Mouse (Mus musculus): Measurements from ENCODE around the gene Igbp1b. TPM values are rescaled to one million over a fixed set of nuclear protein-coding genes. Genes with fewer than 3 reads are reported as not detected.

The Igbp1b gene
- polyA plus RNA-seq (2016; fragmentation: Nextera tagmentation; extraction: Ambion mirVana), result not detected in 2 replicates

DNA sequence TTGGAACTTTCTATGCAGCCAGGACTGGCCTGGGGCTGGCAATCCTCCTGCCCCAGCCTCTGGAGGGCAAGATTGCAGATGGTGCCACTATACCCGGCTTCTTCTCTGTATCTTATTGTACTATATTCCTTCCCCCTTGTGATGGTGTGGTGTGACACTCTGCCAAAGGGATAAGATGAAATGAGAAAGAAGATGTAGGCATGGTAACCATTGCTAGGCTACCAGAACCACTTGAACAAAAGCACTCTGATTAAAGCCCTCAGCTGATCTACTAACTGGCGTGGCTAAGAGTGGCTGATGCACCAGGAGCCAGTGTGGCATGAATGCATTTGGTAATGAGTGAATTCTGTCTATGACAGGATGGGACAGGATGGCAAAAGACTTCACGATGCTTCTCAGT is at the start of gene Igbp1b:
Gene Igbp1b, minus strand, starts transcription at position 29 of the 400 bp plus-strand sequence.
- Histone ChIP-seq H3K36me3 (no peaks in the 10 kb centered on the region), H3K4me2 (no peak within 1 kb of the TSS), H3K27ac (no peak within 1 kb of the TSS), H3K9me3 (replicated peaks) (no peaks in the 10 kb centered on the region), H3K27me3 (replicated peaks) (no peaks in the 10 kb centered on the region), H3K4me1 (no peaks in the 10 kb centered on the region), H3K9ac (no peak within 1 kb of the TSS), H3K4me3 (no peak within 1 kb of the TSS)
- ATAC-seq, result no peak
- 70% methylated on average over 3 of the region's 3 CpGs for WGBS (ENCODE audit: insufficient replicate concordance)

DNA sequence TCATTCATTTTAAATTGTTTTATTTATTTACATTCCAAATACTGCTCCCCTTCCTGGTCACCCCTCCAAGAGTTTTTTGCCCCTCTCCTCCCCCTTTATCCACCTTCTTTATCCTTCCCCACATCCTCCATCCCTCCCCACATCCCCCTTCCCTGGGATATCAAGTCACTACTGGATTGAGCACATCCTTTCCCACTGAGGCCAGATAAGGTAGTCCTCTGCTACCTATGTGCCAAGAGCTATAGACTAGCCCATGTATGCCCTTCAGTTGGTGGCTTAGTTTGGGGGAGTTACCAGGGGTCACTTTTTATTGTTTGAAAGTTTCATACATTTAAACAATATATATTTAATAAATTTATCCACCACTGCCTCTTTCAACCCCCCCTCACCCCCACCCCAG is 24.6 kb upstream of the Igbp1b start:
- no peak overlapping the region for H3K4me2 ChIP-seq
- ATAC-seq, result no peak
- no peaks in the 10 kb centered on the region for H3K4me1 ChIP-seq
- no peaks in the 10 kb centered on the region for H3K27me3 ChIP-seq (replicated peaks)
- H3K36me3 ChIP-seq, result no peaks in the 10 kb centered on the region
- H3K9me3 ChIP-seq (replicated peaks), result no peaks in the 10 kb centered on the region
- no peak overlapping the region for H3K27ac ChIP-seq
- H3K9ac ChIP-seq, result no peak overlapping the region
- H3K4me3 ChIP-seq, result no peak overlapping the region

DNA sequence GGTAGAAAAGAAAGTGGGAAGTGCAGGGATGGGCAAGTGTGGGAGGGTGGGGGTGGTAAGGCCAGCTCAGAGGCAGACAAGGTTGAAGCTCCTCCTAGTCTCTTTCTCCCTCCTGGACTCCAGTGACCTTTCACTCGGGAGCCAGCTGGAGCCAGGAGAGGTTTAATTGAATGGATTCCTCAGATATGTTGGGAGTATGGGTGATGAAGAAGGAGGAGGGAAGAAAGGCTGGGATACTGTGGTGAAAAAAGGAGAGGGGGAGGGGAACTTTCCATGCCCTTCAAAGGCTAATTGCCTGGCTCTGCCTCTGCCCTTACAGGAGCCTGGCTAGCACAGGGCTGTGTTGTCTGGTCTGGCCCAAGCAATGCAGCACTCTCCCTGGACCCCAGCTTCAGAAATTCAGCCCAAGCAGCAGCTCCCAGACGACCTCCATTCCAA is 14.4 kb upstream of the Igbp1b start:
- H3K4me3 ChIP-seq, result no peak overlapping the region
- H3K27me3 ChIP-seq (replicated peaks), result no peaks in the 10 kb centered on the region
- H3K9me3 ChIP-seq (replicated peaks), result no peaks in the 10 kb centered on the region
- H3K4me1 ChIP-seq, result no peaks in the 10 kb centered on the region
- H3K27ac ChIP-seq, result no peak overlapping the region
- no peaks in the 10 kb centered on the region for H3K36me3 ChIP-seq
- no peak overlapping the region for H3K4me2 ChIP-seq
- 4% methylated on average over 2 of the region's 2 CpGs for WGBS (ENCODE audit: insufficient replicate concordance)
- ATAC-seq, result no peak
- H3K9ac ChIP-seq, result no peak overlapping the region

DNA sequence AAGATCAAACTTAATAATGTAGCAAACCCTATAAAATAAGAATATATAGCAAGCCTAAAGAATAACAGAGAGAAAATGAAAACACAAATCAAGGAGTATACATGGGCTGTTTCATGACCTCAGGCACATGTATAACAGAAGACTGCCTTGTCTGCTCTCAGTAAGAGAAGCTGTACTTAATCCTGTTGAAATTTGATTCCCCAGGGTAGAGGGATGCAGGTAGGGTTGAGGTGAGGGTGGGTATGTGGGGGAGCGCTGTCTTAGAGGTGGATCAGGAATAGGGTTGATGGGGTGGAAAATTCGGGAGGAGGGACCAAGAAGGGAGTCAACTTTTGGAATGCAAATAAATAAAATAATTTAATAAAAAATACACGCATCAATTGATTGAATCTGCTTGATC is 7.1 kb upstream of the Igbp1b start:
- no peak for ATAC-seq
- no peak overlapping the region for H3K4me3 ChIP-seq
- WGBS (ENCODE audit: insufficient replicate concordance), result 55% methylated on average over 3 of the region's 3 CpGs

GRCm38 (mm10) chr6:138645604-138646003 is 12.7 kb downstream of the Igbp1b start:
- ATAC-seq, result no peak
- no peak overlapping the region for H3K4me3 ChIP-seq
- H3K27ac ChIP-seq, result no peak overlapping the region
- no peaks in the 10 kb centered on the region for H3K27me3 ChIP-seq (replicated peaks)
- no peaks in the 10 kb centered on the region for H3K4me1 ChIP-seq
- H3K36me3 ChIP-seq, result no peaks in the 10 kb centered on the region
- 75% methylated on average over 2 of the region's 2 CpGs for WGBS (ENCODE audit: insufficient replicate concordance)
- H3K9me3 ChIP-seq (replicated peaks), result no peaks in the 10 kb centered on the region
- no peak overlapping the region for H3K9ac ChIP-seq
- no peak overlapping the region for H3K4me2 ChIP-seq

More for the DNA sequence above, 7.1 kb upstream of the Igbp1b start:
- H3K27ac ChIP-seq, result no peak overlapping the region
- H3K4me2 ChIP-seq, result no peak overlapping the region
- H3K4me1 ChIP-seq, result no peaks in the 10 kb centered on the region
- no peaks in the 10 kb centered on the region for H3K36me3 ChIP-seq
- H3K27me3 ChIP-seq (replicated peaks), result no peaks in the 10 kb centered on the region
- no peaks in the 10 kb centered on the region for H3K9me3 ChIP-seq (replicated peaks)
- no peak overlapping the region for H3K9ac ChIP-seq

- no peaks in the 10 kb centered on the region for H3K4me1 ChIP-seq
- H3K9me3 ChIP-seq (replicated peaks), result 0 out of 2 replicates have a peak, but pooled peaks cover 2% of the 10 kb centered on the region
- no peak overlapping the region for H3K27ac ChIP-seq
- H3K36me3 ChIP-seq, result no peaks in the 10 kb centered on the region
- 50% methylated on average over 4 of the region's 4 CpGs for WGBS (ENCODE audit: insufficient replicate concordance)
- H3K4me2 ChIP-seq, result no peak overlapping the region
- H3K9ac ChIP-seq, result no peak overlapping the region
- no peaks in the 10 kb centered on the region for H3K27me3 ChIP-seq (replicated peaks)
- H3K4me3 ChIP-seq, result no peak overlapping the region
- no peak for ATAC-seq
Observed at GRCm38 (mm10) chr6:138639351-138639750, 19.0 kb downstream of the Igbp1b start.

- ATAC-seq, result no peak
- Histone ChIP-seq H3K9ac (no peak overlapping the region), H3K4me3 (no peak overlapping the region), H3K9me3 (replicated peaks) (no peaks in the 10 kb centered on the region), H3K36me3 (no peaks in the 10 kb centered on the region), H3K27ac (no peak overlapping the region), H3K27me3 (replicated peaks) (no peaks in the 10 kb centered on the region), H3K4me2 (no peak overlapping the region), H3K4me1 (no peaks in the 10 kb centered on the region)
Observed at GRCm38 (mm10) chr6:138620786-138621185, 37.6 kb downstream of the Igbp1b start.

- Histone ChIP-seq H3K4me2 (no peak overlapping the region), H3K4me1 (no peaks in the 10 kb centered on the region), H3K27me3 (replicated peaks) (no peaks in the 10 kb centered on the region), H3K9me3 (replicated peaks) (no peaks in the 10 kb centered on the region), H3K27ac (no peak overlapping the region), H3K9ac (no peak overlapping the region), H3K4me3 (no peak overlapping the region), H3K36me3 (no peaks in the 10 kb centered on the region)
- no peak for ATAC-seq
- WGBS (ENCODE audit: insufficient replicate concordance), result 72% methylated on average over 3 of the region's 3 CpGs
Observed at GRCm38 (mm10) chr6:138618396-138618795, 39.9 kb downstream of the Igbp1b start.

Other genes with a start within 250 kb of the Igbp1b start
- 0.18 and 0.39 TPM in 2 replicates for gene Lmo3, start 76.6 kb downstream of the Igbp1b start, polyA plus RNA-seq (2016; fragmentation: Nextera tagmentation; extraction: Ambion mirVana)

Measured in liver, embryonic 12.5 days (tissue).